Mouse (Mus musculus) C2C12 (cell line): ENCODE results near the gene Ercc8.

Source experiments
- CEBPB ChIP-seq: IDR thresholded peaks from one replicate; pipeline ENCODE4 v1.6.1; 2011; ENCODE audit warnings: low read depth, mild to moderate bottlenecking, control low read depth, moderate library complexity
- CTCF ChIP-seq: IDR thresholded peaks from one replicate; pipeline ENCODE4 v1.5.1; 2011; ENCODE audit not compliant: control insufficient read depth, insufficient read depth, insufficient read length
- FOSL1 ChIP-seq: IDR thresholded peaks from one replicate; pipeline ENCODE4 v1.8.0; 2011; ENCODE audit warnings: mild to moderate bottlenecking, low read length; ENCODE audit not compliant: poor library complexity, insufficient read depth, severe bottlenecking
- MAX ChIP-seq: IDR thresholded peaks from one replicate; pipeline ENCODE4 v1.6.1; 2011; ENCODE audit warnings: mild to moderate bottlenecking, control low read depth
- MYOD1 ChIP-seq: IDR thresholded peaks from one replicate; pipeline ENCODE4 v1.6.1; 2011; ENCODE audit warnings: low read depth; ENCODE audit not compliant: control insufficient read depth, insufficient read length
- MYOG ChIP-seq: IDR thresholded peaks from one replicate; pipeline ENCODE4 v1.6.1; 2011; ENCODE audit not compliant: control insufficient read depth, insufficient read length; ENCODE audit errors: extremely low read depth
- USF1 ChIP-seq: IDR thresholded peaks from one replicate; pipeline ENCODE4 v1.6.1; 2011; ENCODE audit warnings: low read depth, mild to moderate bottlenecking, control low read depth, moderate library complexity

GRCm38 (mm10) chr13:108241715-108242114 is 83.2 kb downstream of the Ercc8 start:
- TF ChIP-seq CTCF, result no peak
- no peak for TF ChIP-seq MAX
- TF ChIP-seq MYOD1, result no peak
- no peak for TF ChIP-seq CEBPB
- no peak for TF ChIP-seq USF1
- no peak for TF ChIP-seq FOSL1
- TF ChIP-seq MYOG, result no peak
